Mouse (Mus musculus): ENCODE measurements at regions not wholly inside any gene's neighbourhood (a gene's known extent, or its start where the extent isn't known, plus 50 kb on each side); places are given as distances from the start of the nearest gene placed in this dataset.

GRCm38 (mm10) chr4:28298911-28299353, 514.0 kb upstream of the Epha7 start:
- Histone ChIP-seq H3K9me3 (replicated peaks) (no peaks in the 10 kb centered on the region), H3K36me3 (no peaks in the 10 kb centered on the region), H3K4me3 (replicated peaks) (no peak overlapping the region), H3K27me3 (replicated peaks) (no peaks in the 10 kb centered on the region), H3K4me2 (no peak overlapping the region), H3K27ac (replicated peaks) (no peak overlapping the region), H3K9ac (replicated peaks) (no peak overlapping the region), H3K4me1 (peaks cover 4% of the 10 kb centered on the region; the same call in 1 of the 2 replicates)
- 63% methylated on average over 7 of the region's 7 CpGs for WGBS
- ATAC-seq (ENCODE audit: low FRiP score) = no peak

- no peak for ATAC-seq (ENCODE audit: low FRiP score)
- H3K27ac ChIP-seq (replicated peaks) = no peak overlapping the region
- no peaks in the 10 kb centered on the region for H3K9me3 ChIP-seq (replicated peaks)
- peak overlapping the region; percentile 15; the same call in 1 of the 2 replicates for H3K4me3 ChIP-seq (replicated peaks)
- H3K9ac ChIP-seq (replicated peaks) = no peak overlapping the region
- H3K4me2 ChIP-seq = peak overlapping the region; percentile 47
- H3K27me3 ChIP-seq (replicated peaks) = no peaks in the 10 kb centered on the region
- peaks cover 4% of the 10 kb centered on the region; the same call in 1 of the 2 replicates for H3K4me1 ChIP-seq
- no peaks in the 10 kb centered on the region for H3K36me3 ChIP-seq
- WGBS = 16% methylated on average over 13 of the region's 13 CpGs
These were observed 512.9 kb upstream of the Epha7 start for GRCm38 (mm10) chr4:28300018-28300440.

GRCm38 (mm10) chr4:28301686-28302085, 511.2 kb upstream of the Epha7 start:
- no peak overlapping the region for H3K27ac ChIP-seq (replicated peaks)
- 57% methylated on average over 1 of the region's 1 CpGs for WGBS
- no peak overlapping the region for H3K9ac ChIP-seq (replicated peaks)
- no peak for ATAC-seq (ENCODE audit: low FRiP score)
- no peak overlapping the region for H3K4me3 ChIP-seq (replicated peaks)
- no peaks in the 10 kb centered on the region for H3K27me3 ChIP-seq (replicated peaks)
- H3K36me3 ChIP-seq = no peaks in the 10 kb centered on the region
- no peak overlapping the region for H3K4me2 ChIP-seq
- no peaks in the 10 kb centered on the region for H3K9me3 ChIP-seq (replicated peaks)
- H3K4me1 ChIP-seq = peaks cover 4% of the 10 kb centered on the region; the same call in 1 of the 2 replicates

GRCm38 (mm10) chr4:28331036-28331435, 481.9 kb upstream of the Epha7 start:
- Histone ChIP-seq H3K4me2 (no peak overlapping the region), H3K9ac (replicated peaks) (no peak overlapping the region), H3K36me3 (no peaks in the 10 kb centered on the region), H3K27me3 (replicated peaks) (no peaks in the 10 kb centered on the region), H3K9me3 (replicated peaks) (no peaks in the 10 kb centered on the region), H3K27ac (replicated peaks) (no peak overlapping the region), H3K4me1 (no peaks in the 10 kb centered on the region), H3K4me3 (replicated peaks) (no peak overlapping the region)
- WGBS = 100% methylated on average over 1 of the region's 1 CpGs
- no peak for ATAC-seq (ENCODE audit: low FRiP score)

- no peaks in the 10 kb centered on the region for H3K9me3 ChIP-seq (replicated peaks)
- no peaks in the 10 kb centered on the region for H3K4me1 ChIP-seq
- H3K27ac ChIP-seq (replicated peaks) = no peak overlapping the region
- H3K9ac ChIP-seq (replicated peaks) = no peak overlapping the region
- H3K27me3 ChIP-seq (replicated peaks) = no peaks in the 10 kb centered on the region
- ATAC-seq (ENCODE audit: low FRiP score) = no peak
- no peak overlapping the region for H3K4me3 ChIP-seq (replicated peaks)
- H3K36me3 ChIP-seq = no peaks in the 10 kb centered on the region
- WGBS = 69% methylated on average over 1 of the region's 1 CpGs
- no peak overlapping the region for H3K4me2 ChIP-seq
These were observed 448.4 kb upstream of the Epha7 start for GRCm38 (mm10) chr4:28364566-28364965.

- Histone ChIP-seq H3K27me3 (replicated peaks) (no peaks in the 10 kb centered on the region), H3K4me3 (replicated peaks) (no peak overlapping the region), H3K36me3 (no peaks in the 10 kb centered on the region), H3K9me3 (replicated peaks) (no peaks in the 10 kb centered on the region), H3K27ac (replicated peaks) (no peak overlapping the region), H3K4me2 (no peak overlapping the region), H3K9ac (replicated peaks) (no peak overlapping the region), H3K4me1 (no peaks in the 10 kb centered on the region)
- ATAC-seq (ENCODE audit: low FRiP score) = no peak
These were observed 435.8 kb upstream of the Epha7 start for GRCm38 (mm10) chr4:28377087-28377486.

- Histone ChIP-seq H3K4me1 (no peaks in the 10 kb centered on the region), H3K4me3 (replicated peaks) (no peak overlapping the region), H3K27ac (replicated peaks) (no peak overlapping the region), H3K36me3 (no peaks in the 10 kb centered on the region), H3K4me2 (no peak overlapping the region), H3K9me3 (replicated peaks) (no peaks in the 10 kb centered on the region), H3K27me3 (replicated peaks) (no peaks in the 10 kb centered on the region), H3K9ac (replicated peaks) (no peak overlapping the region)
- ATAC-seq (ENCODE audit: low FRiP score) = no peak
- 79% methylated on average over 1 of the region's 1 CpGs for WGBS
These were observed 434.3 kb upstream of the Epha7 start for GRCm38 (mm10) chr4:28378661-28379060.

GRCm38 (mm10) chr4:28424341-28424740, 388.6 kb upstream of the Epha7 start:
- WGBS = 90% methylated on average over 1 of the region's 1 CpGs
- no peak overlapping the region for H3K27ac ChIP-seq (replicated peaks)

GRCm38 (mm10) chr4:28440161-28440560, 372.8 kb upstream of the Epha7 start:
- no peak overlapping the region for H3K9ac ChIP-seq (replicated peaks)
- no peak overlapping the region for H3K4me2 ChIP-seq
- no peak for ATAC-seq (ENCODE audit: low FRiP score)
- no peaks in the 10 kb centered on the region for H3K36me3 ChIP-seq
- H3K27me3 ChIP-seq (replicated peaks) = no peaks in the 10 kb centered on the region
- H3K4me3 ChIP-seq (replicated peaks) = no peak overlapping the region
- no peaks in the 10 kb centered on the region for H3K4me1 ChIP-seq
- H3K27ac ChIP-seq (replicated peaks) = no peak overlapping the region
- 59% methylated on average over 1 of the region's 1 CpGs for WGBS
- no peaks in the 10 kb centered on the region for H3K9me3 ChIP-seq (replicated peaks)

More at GRCm38 (mm10) chr4:28424341-28424740, 388.6 kb upstream of the Epha7 start:
- Histone ChIP-seq H3K9me3 (replicated peaks) (no peaks in the 10 kb centered on the region), H3K9ac (replicated peaks) (no peak overlapping the region), H3K27me3 (replicated peaks) (no peaks in the 10 kb centered on the region), H3K4me2 (no peak overlapping the region), H3K4me1 (no peaks in the 10 kb centered on the region), H3K36me3 (no peaks in the 10 kb centered on the region), H3K4me3 (replicated peaks) (no peak overlapping the region)
- no peak for ATAC-seq (ENCODE audit: low FRiP score)

- H3K4me3 ChIP-seq (replicated peaks) = no peak overlapping the region
- WGBS = 89% methylated on average over 1 of the region's 1 CpGs
- H3K27ac ChIP-seq (replicated peaks) = no peak overlapping the region
- no peaks in the 10 kb centered on the region for H3K27me3 ChIP-seq (replicated peaks)
- H3K36me3 ChIP-seq = no peaks in the 10 kb centered on the region
- H3K4me1 ChIP-seq = no peaks in the 10 kb centered on the region
- H3K9ac ChIP-seq (replicated peaks) = no peak overlapping the region
- H3K4me2 ChIP-seq = no peak overlapping the region
- ATAC-seq (ENCODE audit: low FRiP score) = no peak
- no peaks in the 10 kb centered on the region for H3K9me3 ChIP-seq (replicated peaks)
These were observed 359.8 kb upstream of the Epha7 start for GRCm38 (mm10) chr4:28453111-28453510.

- Histone ChIP-seq H3K36me3 (no peaks in the 10 kb centered on the region), H3K9me3 (replicated peaks) (no peaks in the 10 kb centered on the region), H3K27me3 (replicated peaks) (no peaks in the 10 kb centered on the region), H3K4me3 (replicated peaks) (no peak overlapping the region), H3K27ac (replicated peaks) (no peak overlapping the region), H3K4me2 (no peak overlapping the region), H3K4me1 (no peaks in the 10 kb centered on the region), H3K9ac (replicated peaks) (no peak overlapping the region)
- no peak for ATAC-seq (ENCODE audit: low FRiP score)
- WGBS = 59% methylated on average over 2 of the region's 2 CpGs
These were observed 356.6 kb upstream of the Epha7 start for GRCm38 (mm10) chr4:28456312-28456711.
